Mouse (Mus musculus): ENCODE measurements at regions not wholly inside any gene's neighbourhood (a gene's known extent, or its start where the extent isn't known, plus 50 kb on each side); places are given as distances from the start of the nearest gene placed in this dataset.

DNA sequence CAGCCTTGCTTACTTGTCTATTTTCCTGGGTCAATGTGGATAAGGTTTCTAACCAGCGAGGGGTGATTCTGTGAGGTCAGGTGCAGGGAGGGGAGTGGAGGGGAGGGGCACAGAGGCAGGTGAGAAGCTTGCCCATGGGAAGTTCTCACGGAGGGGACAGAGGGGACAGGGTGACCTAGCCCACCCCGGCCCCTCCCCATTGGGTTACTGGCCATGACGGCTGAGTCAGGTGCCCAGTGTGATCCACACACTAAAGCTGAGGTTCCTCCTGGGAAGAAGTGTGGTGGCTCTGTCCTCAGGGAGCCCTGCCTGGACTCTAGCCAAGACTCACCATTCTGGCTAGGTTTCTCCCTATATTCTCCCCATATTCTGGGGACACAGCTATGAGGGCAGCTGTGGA, 61.0 kb downstream of the Uncx start:
- TF ChIP-seq CTCF (IDR thresholded peaks at IDR 0.05; ENCODE audit: low read depth) = no peak
- TF ChIP-seq EP300 (optimal IDR thresholded peaks at IDR 0.05) = no peak

All from stomach, postnatal 0 days (tissue).